Mouse (Mus musculus) MEL (cell line): ENCODE data around the gene Gsg1l. TPM values are rescaled to one million over a fixed set of nuclear protein-coding genes. Genes with fewer than 3 reads are reported as not detected.

Source experiments
- DNase-seq: peaks from one replicate; pipeline ENCODE4 v3.0.0; 2011; ENCODE audit warnings: low read depth, low spot score
- H3K27ac ChIP-seq: 2 replicates; pipeline ENCODE4 v1.5.1; 2012; ENCODE audit warnings: low read depth, mild to moderate bottlenecking, control low read depth, low read length, moderate library complexity; ENCODE audit not compliant: control insufficient read depth
- H3K27me3 ChIP-seq, 2 experiments: fragments of 150-350 bp in 1 of 2; sonication (generic) in 1 of 2; 2 replicates each; pipeline ENCODE4 v1.6.1; 2012; ENCODE audit warnings: low read length in 2 of 2, mild to moderate bottlenecking in 2 of 2, improper control_type of control experiment in 1 of 2, moderate library complexity in 1 of 2; ENCODE audit not compliant: insufficient read depth in 2 of 2, control insufficient read depth in 1 of 2
- H3K36me3 ChIP-seq, 2 experiments: 2 replicates each; pipeline ENCODE4 v1.6.1; 2012 to 2014; ENCODE audit warnings: low read length in 2 of 2, improper control_type of control experiment in 1 of 2, inconsistent platforms in 1 of 2, mild to moderate bottlenecking in 1 of 2; ENCODE audit not compliant: insufficient read depth in 2 of 2, control insufficient read depth in 1 of 2
- H3K4me1 ChIP-seq, 2 experiments: fragments of 150-350 bp in 1 of 2; sonication (generic) in 1 of 2; 2 replicates each; pipeline ENCODE4 v1.6.1; 2012; ENCODE audit warnings: low read length in 2 of 2, improper control_type of control experiment in 1 of 2, mild to moderate bottlenecking in 1 of 2; ENCODE audit not compliant: insufficient read depth in 2 of 2, control insufficient read depth in 1 of 2
- H3K4me3 ChIP-seq, 2 experiments: fragments of 150-350 bp in 1 of 2; sonication (generic) in 1 of 2; 2 replicates each; pipeline ENCODE4 v1.5.1; 2012; ENCODE audit warnings: low read depth in 2 of 2, low read length in 2 of 2, mild to moderate bottlenecking in 2 of 2, moderate library complexity in 2 of 2, control low read depth in 1 of 2, improper control_type of control experiment in 1 of 2; ENCODE audit not compliant: control insufficient read depth in 1 of 2, insufficient read depth in 1 of 2
- H3K79me2 ChIP-seq: 2 replicates; pipeline ENCODE4 v1.6.1; 2012; ENCODE audit warnings: mild to moderate bottlenecking, low read length, moderate library complexity; ENCODE audit not compliant: control insufficient read depth, poor library complexity, insufficient read depth
- H3K9ac ChIP-seq: 2 replicates; pipeline ENCODE4 v1.6.1; 2012; ENCODE audit warnings: low read depth, mild to moderate bottlenecking, control low read depth, low read length, moderate library complexity; ENCODE audit not compliant: control insufficient read depth, poor library complexity, severe bottlenecking
- H3K9me3 ChIP-seq: fragments of 150-350 bp; sonication (generic); replicated peaks from 2 replicates; pipeline ENCODE4 v1.6.1; 2012; ENCODE audit warnings: mild to moderate bottlenecking, low read length, improper control_type of control experiment, moderate library complexity; ENCODE audit not compliant: insufficient read depth
- BHLHE40 ChIP-seq: IDR thresholded peaks from 2 replicates; pipeline ENCODE4 v1.6.1; 2012; ENCODE audit warnings: low read depth, mild to moderate bottlenecking, inconsistent platforms, low read length, improper control_type of control experiment, borderline replicate concordance
- CHD1 ChIP-seq: IDR thresholded peaks from 2 replicates; pipeline ENCODE4 v1.6.1; 2012; ENCODE audit warnings: low read depth, mild to moderate bottlenecking, inconsistent platforms, low read length, improper control_type of control experiment
- E2F4 ChIP-seq: IDR thresholded peaks from 2 replicates; pipeline ENCODE4 v1.6.1; 2011; ENCODE audit warnings: low read depth, low read length, improper control_type of control experiment, borderline replicate concordance
- EP300 ChIP-seq, 2 experiments: IDR thresholded peaks; 2 replicates each; pipeline ENCODE4 v1.6.1; 2011; ENCODE audit warnings: improper control_type of control experiment in 2 of 2, low read length in 2 of 2, low read depth in 1 of 2, mild to moderate bottlenecking in 1 of 2
- GATA1 ChIP-seq: IDR thresholded peaks from 2 replicates; pipeline ENCODE4 v1.6.1; 2011; ENCODE audit warnings: low read depth, low read length, improper control_type of control experiment
- JUND ChIP-seq: IDR thresholded peaks from 2 replicates; pipeline ENCODE4 v1.6.1; 2011; ENCODE audit warnings: low read depth, mild to moderate bottlenecking, improper control_type of control experiment, low read length
- MAFK ChIP-seq: IDR thresholded peaks from 2 replicates; pipeline ENCODE4 v1.6.1; 2011; ENCODE audit warnings: low read depth, mild to moderate bottlenecking, low read length, improper control_type of control experiment, borderline replicate concordance
- MAX ChIP-seq: IDR thresholded peaks from 2 replicates; pipeline ENCODE4 v1.6.1; 2011; ENCODE audit warnings: low read length, improper control_type of control experiment
- MEF2A ChIP-seq: IDR thresholded peaks from 2 replicates; pipeline ENCODE4 v1.6.1; 2014; ENCODE audit warnings: low read depth, mild to moderate bottlenecking, inconsistent platforms, low read length, improper control_type of control experiment; ENCODE audit not compliant: poor library complexity, insufficient replicate concordance, severe bottlenecking; ENCODE audit errors: extremely low read depth
- MXI1 ChIP-seq: IDR thresholded peaks from 2 replicates; pipeline ENCODE4 v1.6.1; 2011; ENCODE audit warnings: mild to moderate bottlenecking, low read depth, low read length, improper control_type of control experiment
- MYB ChIP-seq: IDR thresholded peaks from 2 replicates; pipeline ENCODE4 v1.6.1; 2011; ENCODE audit warnings: mild to moderate bottlenecking, low read depth, low read length, improper control_type of control experiment
- MYC ChIP-seq: IDR thresholded peaks from 2 replicates; pipeline ENCODE4 v1.6.1; 2011; ENCODE audit warnings: low read depth, mild to moderate bottlenecking, low read length, improper control_type of control experiment, moderate library complexity
- NELFE ChIP-seq: IDR thresholded peaks from 2 replicates; pipeline ENCODE4 v1.6.1; 2011; ENCODE audit warnings: low read depth, low read length, improper control_type of control experiment
- POLR2AphosphoS2 ChIP-seq: IDR thresholded peaks from 2 replicates; pipeline ENCODE4 v1.6.1; 2011; ENCODE audit warnings: low read length, improper control_type of control experiment
- RAD21 ChIP-seq: IDR thresholded peaks from 2 replicates; pipeline ENCODE4 v1.6.1; 2011; ENCODE audit warnings: mild to moderate bottlenecking, low read depth, low read length, improper control_type of control experiment
- RCOR1 ChIP-seq: IDR thresholded peaks from 2 replicates; pipeline ENCODE4 v1.6.1; 2012; ENCODE audit warnings: low read depth, mild to moderate bottlenecking, inconsistent platforms, low read length, improper control_type of control experiment
- SIN3A ChIP-seq: IDR thresholded peaks from 2 replicates; pipeline ENCODE4 v1.6.1; 2012; ENCODE audit warnings: low read length, improper control_type of control experiment, inconsistent platforms
- SMC3 ChIP-seq: IDR thresholded peaks from 2 replicates; pipeline ENCODE4 v1.6.1; 2011; ENCODE audit warnings: low read depth, low read length, improper control_type of control experiment
- TAL1 ChIP-seq: IDR thresholded peaks from 2 replicates; pipeline ENCODE4 v1.6.1; 2012; ENCODE audit warnings: mild to moderate bottlenecking, inconsistent platforms, low read length, moderate library complexity, mixed read lengths
- TCF12 ChIP-seq: IDR thresholded peaks from 2 replicates; pipeline ENCODE4 v1.6.1; 2014; ENCODE audit warnings: low read depth, mild to moderate bottlenecking, inconsistent platforms, low read length, improper control_type of control experiment, moderate library complexity
- USF2 ChIP-seq, 2 experiments: IDR thresholded peaks; 2 replicates each; pipeline ENCODE4 v1.6.1; 2011 to 2012; ENCODE audit warnings: improper control_type of control experiment in 2 of 2, low read length in 2 of 2, borderline replicate concordance in 1 of 2, inconsistent platforms in 1 of 2, low read depth in 1 of 2, mild to moderate bottlenecking in 1 of 2; ENCODE audit not compliant: insufficient read depth in 1 of 2
- ZKSCAN1 ChIP-seq: IDR thresholded peaks from 2 replicates; pipeline ENCODE4 v1.6.1; 2012; ENCODE audit warnings: low read depth, mild to moderate bottlenecking, inconsistent platforms, low read length, improper control_type of control experiment, moderate library complexity
- ZMIZ1 ChIP-seq: IDR thresholded peaks from 2 replicates; pipeline ENCODE4 v1.6.1; 2012; ENCODE audit warnings: low read depth, mild to moderate bottlenecking, inconsistent platforms, low read length, improper control_type of control experiment, moderate library complexity
- ZNF384 ChIP-seq: IDR thresholded peaks from 2 replicates; pipeline ENCODE4 v1.6.1; 2012; ENCODE audit warnings: low read depth, mild to moderate bottlenecking, inconsistent platforms, low read length, improper control_type of control experiment
- polyA plus RNA-seq, 2 experiments: library from polyadenylated mRNA; stranded (reverse) in 1 of 2; unstranded in 1 of 2; fragments of >175 nt in 1 of 2; fragments of >200 nt in 1 of 2; gene quantifications; 2 replicates each; pipeline versions ENCODE4 v1.2.1 to v1.2.4; 2012; ENCODE audit warnings: low replicate concordance in 2 of 2, low read depth in 1 of 2; ENCODE audit not compliant: insufficient read length in 2 of 2, insufficient read depth in 1 of 2, missing spikeins in 1 of 2
- total RNA-seq: library from RNA; depleted of rRNA; stranded (reverse); fragments of 300-350 nt; gene quantifications from 2 replicates; pipeline ENCODE4 v1.2.3, GENCODE M21; 2012

Gene Gsg1l
- total and polyA plus RNA-seq, 3 experiments, result not detected

DNA sequence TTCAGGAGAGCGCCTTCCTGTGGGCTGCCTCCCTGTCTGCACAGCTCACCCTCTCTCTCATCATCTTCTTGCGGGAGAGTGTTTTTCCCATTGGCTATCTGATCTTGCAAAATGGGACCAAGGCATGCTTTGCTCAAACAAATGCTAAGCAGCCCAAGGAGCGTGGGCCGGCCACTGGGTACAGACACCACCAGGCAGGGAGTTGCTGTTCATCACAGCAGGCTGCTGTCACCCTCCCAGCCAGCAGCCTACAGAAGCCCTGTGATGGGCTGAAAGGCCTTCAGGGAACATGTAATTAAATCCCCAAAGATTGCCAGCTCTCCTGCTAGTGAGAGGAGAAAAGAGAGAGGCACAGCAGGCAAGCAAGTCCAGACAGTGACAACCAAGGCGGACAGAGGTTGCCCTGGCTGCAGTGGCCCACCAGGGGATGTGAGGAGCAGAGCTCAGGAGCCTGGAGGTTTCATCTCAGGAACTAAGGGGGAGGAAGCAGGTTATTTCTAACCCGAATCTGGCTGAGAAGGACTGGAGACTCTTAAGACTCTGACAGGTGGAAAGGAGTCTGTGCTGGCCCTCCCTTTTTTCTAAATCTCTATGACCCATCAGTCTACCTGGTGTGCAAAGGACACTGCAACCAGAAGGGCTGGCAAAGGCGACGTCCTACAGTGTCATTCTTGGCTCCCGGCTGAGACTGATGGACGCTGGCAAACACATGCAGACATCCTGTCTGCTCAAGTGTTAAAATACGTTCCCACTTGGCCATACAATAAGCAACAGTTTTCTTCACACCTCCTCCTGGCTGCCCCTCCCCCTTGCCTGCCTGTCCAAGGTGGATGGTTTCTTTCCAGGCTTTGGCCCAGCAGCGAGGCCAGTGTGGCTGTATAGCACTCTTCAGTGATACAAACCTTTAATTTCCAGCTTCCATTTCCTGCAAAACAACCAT, 98.0 kb downstream of the Gsg1l start:
- H3K4me1 ChIP-seq, result no peaks in the 10 kb centered on the region
- H3K9me3 ChIP-seq, result no peaks in the 10 kb centered on the region
- no peak for TF ChIP-seq MAX
- no peak for TF ChIP-seq SIN3A
- TF ChIP-seq JUND, result no peak
- TF ChIP-seq RAD21, result no peak
- no peak for TF ChIP-seq ZKSCAN1
- TF ChIP-seq GATA1, result no peak
- no peak for TF ChIP-seq EP300 (IDR thresholded peaks at IDR 0.05; ENCODE audit: low read depth in 1 of 2, low read length in 2 of 2)
- H3K9ac ChIP-seq, result no peak overlapping the region
- 0 out of 4 replicates have a peak, but pooled peaks cover 0 to 4% of the 10 kb centered on the region in 2 experiments for H3K27me3 ChIP-seq
- H3K36me3 ChIP-seq, result no peaks in the 10 kb centered on the region
- DNase-seq, result no peak
- no peaks in the 10 kb centered on the region for H3K79me2 ChIP-seq
- H3K27ac ChIP-seq, result no peak overlapping the region
- H3K4me3 ChIP-seq, result no peak overlapping the region

DNA sequence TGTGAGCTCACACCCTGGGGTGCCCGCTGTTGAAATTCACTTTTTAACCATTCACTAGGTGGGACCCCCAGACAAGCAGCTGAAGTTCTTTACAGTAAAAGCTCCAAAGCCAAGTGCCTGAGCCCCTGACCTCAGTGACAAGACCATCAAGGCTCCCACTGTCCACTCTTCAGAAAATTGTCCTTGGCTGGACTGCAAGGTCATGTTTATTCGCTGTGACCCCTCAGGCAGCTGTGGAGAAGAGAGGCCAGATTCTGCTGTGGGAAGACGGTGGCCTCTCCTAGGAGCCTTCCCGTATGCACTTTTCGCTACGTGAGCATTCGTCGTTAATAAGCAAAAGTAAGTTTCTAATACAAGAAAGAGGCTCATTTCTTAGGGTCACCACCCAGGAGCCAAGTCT, 102.6 kb downstream of the Gsg1l start:
- Histone ChIP-seq H3K9ac (no peak overlapping the region), H3K4me3 (no peak overlapping the region), H3K9me3 (no peaks in the 10 kb centered on the region), H3K27me3 (peaks cover 0 to 5% of the 10 kb centered on the region in 2 experiments; a peak in 1 of 4 replicates), H3K36me3 (no peaks in the 10 kb centered on the region), H3K79me2 (no peaks in the 10 kb centered on the region), H3K27ac (no peak overlapping the region), H3K4me1 (no peaks in the 10 kb centered on the region)
- no peak for DNase-seq
- TF ChIP-seq TAL1 (no peak), E2F4 (no peak), RCOR1 (no peak), ZNF384 (no peak), TCF12 (no peak), MYC (no peak), ZMIZ1 (no peak), CHD1 (no peak)

DNA sequence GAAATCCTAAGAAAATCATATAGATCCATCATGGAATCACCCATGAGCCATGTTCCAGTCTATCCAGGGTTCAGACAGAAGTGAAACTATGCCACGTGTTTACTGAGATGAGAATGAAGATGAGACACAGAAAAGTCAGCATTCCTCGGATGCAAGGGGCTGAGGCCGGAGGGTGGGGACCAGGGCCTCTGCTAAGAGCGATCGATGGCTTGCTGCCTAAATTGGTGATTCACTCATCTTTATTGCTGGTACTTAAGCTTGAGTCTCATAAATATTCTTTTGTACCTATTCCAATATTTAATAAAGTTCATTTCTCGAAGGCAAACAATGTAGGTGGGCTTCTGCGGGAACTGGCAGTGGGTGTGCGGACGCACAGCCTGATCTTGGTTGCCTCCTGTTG, 105.5 kb downstream of the Gsg1l start:
- H3K27me3 ChIP-seq, result peaks cover 0 to 4% of the 10 kb centered on the region in 2 experiments; a peak in 1 of 4 replicates
- no peak overlapping the region for H3K4me3 ChIP-seq
- H3K4me1 ChIP-seq, result no peaks in the 10 kb centered on the region
- H3K27ac ChIP-seq, result no peak overlapping the region
- no peak for DNase-seq
- H3K9me3 ChIP-seq, result no peaks in the 10 kb centered on the region
- H3K9ac ChIP-seq, result no peak overlapping the region
- H3K79me2 ChIP-seq, result no peaks in the 10 kb centered on the region
- no peaks in the 10 kb centered on the region for H3K36me3 ChIP-seq
- no peak for TF ChIP-seq MXI1
- TF ChIP-seq SIN3A, result no peak
- TF ChIP-seq JUND, result no peak
- no peak for TF ChIP-seq SMC3
- TF ChIP-seq ZMIZ1, result no peak
- no peak for TF ChIP-seq MYB
- no peak for TF ChIP-seq ZKSCAN1
- no peak for TF ChIP-seq NELFE
- TF ChIP-seq BHLHE40, result no peak
- TF ChIP-seq USF2 (IDR thresholded peaks at IDR 0.05; ENCODE audit: borderline replicate concordance in 1 of 2, insufficient read depth in 1 of 2, low read depth in 1 of 2, low read length in 2 of 2), result no peak
- no peak for TF ChIP-seq MAFK
- no peak for TF ChIP-seq MEF2A
- TF ChIP-seq POLR2AphosphoS2, result no peak
- TF ChIP-seq EP300 (IDR thresholded peaks at IDR 0.05; ENCODE audit: low read depth in 1 of 2, low read length in 2 of 2), result no peak
- no peak for TF ChIP-seq RAD21
- no peak for TF ChIP-seq CHD1
